Mouse (Mus musculus) gastrocnemius, adult 2 months (tissue): ENCODE results near the gene Lhx2. TPM values are rescaled to one million over a fixed set of nuclear protein-coding genes. Genes with fewer than 3 reads are reported as not detected.

Source experiments
- DNase-seq: peaks from one replicate; pipeline ENCODE4 v3.0.0; 2022
- H3K27ac ChIP-seq: fragments of 200-600 bp; 2 replicates; pipeline ENCODE4 v1.8.1; 2022; ENCODE audit warnings: mild to moderate bottlenecking
- H3K4me3 ChIP-seq: fragments of 200-600 bp; 2 replicates; pipeline ENCODE4 v1.8.1; 2022; ENCODE audit warnings: mild to moderate bottlenecking, moderate library complexity
- CTCF ChIP-seq: fragments of 200-600 bp; IDR thresholded peaks from 2 replicates; pipeline ENCODE4 v1.8.1; 2022; ENCODE audit warnings: antibody characterized with exemption, mild to moderate bottlenecking, moderate library complexity
- intact Hi-C: fragments of 180-260 bp; cut with DNase I; formaldehyde crosslinking; loops from one replicate; pipeline ENCODE4 v1.15.1; 2025
- total RNA-seq, 2 experiments: library from RNA; stranded (reverse); gene quantifications; 2 replicates each; pipeline ENCODE4 v1.2.3; 2021

Lhx2 gene
- total RNA-seq, 2 experiments from 2014 or later: 0.13 to 0.22 TPM

- Histone ChIP-seq H3K27ac (no peak overlapping the region), H3K4me3 (peak overlapping the region; percentile 69)
- no peak for DNase-seq
- intact Hi-C loops: no loop called here
- TF ChIP-seq CTCF: no peak
These were observed 10.6 kb downstream of the Lhx2 start for GRCm38 (mm10) chr2:38349447-38350350.

GRCm38 (mm10) chr2:38350386-38350785 is 11.3 kb downstream of the Lhx2 start:
- TF ChIP-seq CTCF: no peak
- H3K27ac ChIP-seq: no peak overlapping the region
- no peak for DNase-seq
- intact Hi-C loops: no loop called here
- H3K4me3 ChIP-seq: peak overlapping the region; percentile 69

DNA sequence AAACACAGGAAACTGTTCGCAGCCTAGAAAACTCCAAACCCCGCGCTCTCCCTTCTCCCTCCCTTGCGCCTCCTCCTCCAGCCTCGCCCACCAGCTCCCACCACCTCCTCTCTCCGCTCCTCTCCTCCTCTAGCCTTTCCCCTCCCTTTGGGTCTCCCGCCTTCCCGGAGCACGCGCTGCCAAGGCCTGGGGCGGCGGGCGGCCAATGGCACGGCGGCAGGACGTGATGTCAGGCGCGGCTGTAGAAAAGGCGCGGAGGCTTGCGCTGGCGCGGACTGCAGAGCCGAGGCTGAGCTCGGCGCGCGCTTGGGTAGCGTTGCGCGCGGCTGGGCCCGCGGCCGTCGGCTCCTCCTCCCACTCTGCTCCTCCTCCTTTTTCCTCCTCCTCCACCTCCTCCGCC is 11.7 kb downstream of the Lhx2 start:
- TF ChIP-seq CTCF: no peak
- H3K4me3 ChIP-seq: peak overlapping the region; percentile 69
- intact Hi-C loops: no loop called here
- H3K27ac ChIP-seq: no peak overlapping the region
- peak; percentile 88 for DNase-seq

DNA sequence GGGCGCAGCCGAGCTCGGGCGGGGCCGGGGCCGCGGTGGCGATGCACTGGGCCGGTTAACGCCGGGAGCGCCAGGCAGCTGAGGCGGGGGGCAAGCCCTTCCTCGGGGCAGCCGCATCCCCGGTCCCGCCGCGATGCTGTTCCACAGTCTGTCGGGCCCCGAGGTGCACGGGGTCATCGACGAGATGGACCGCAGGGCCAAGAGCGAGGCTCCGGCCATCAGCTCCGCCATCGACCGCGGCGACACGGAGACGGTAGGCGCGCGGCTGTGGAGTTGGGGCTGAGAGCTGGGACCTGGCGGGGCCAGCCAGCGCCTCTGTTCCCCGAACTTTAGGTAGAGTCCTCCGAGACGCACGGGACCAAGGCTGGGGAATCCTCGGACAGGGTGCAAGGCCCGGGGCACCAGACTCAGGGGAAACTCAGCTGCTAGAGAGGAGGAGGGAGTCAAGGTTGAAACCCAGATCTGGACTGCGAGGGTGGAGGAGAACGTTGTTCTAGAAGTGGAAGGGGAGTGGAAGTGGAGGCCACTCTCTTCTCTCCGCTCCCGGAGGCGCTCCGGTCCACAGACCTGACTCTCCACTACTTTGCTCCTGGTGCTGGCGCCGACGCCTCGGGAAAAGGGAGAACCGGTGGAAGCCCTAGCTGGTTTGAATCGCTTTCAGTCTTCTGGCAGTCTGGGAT is 12.7 kb downstream of the Lhx2 start:
- no peak overlapping the region for H3K27ac ChIP-seq
- DNase-seq: no peak
- intact Hi-C loops: no loop called here
- H3K4me3 ChIP-seq: peak overlapping the region; percentile 69
- no peak for TF ChIP-seq CTCF

DNA sequence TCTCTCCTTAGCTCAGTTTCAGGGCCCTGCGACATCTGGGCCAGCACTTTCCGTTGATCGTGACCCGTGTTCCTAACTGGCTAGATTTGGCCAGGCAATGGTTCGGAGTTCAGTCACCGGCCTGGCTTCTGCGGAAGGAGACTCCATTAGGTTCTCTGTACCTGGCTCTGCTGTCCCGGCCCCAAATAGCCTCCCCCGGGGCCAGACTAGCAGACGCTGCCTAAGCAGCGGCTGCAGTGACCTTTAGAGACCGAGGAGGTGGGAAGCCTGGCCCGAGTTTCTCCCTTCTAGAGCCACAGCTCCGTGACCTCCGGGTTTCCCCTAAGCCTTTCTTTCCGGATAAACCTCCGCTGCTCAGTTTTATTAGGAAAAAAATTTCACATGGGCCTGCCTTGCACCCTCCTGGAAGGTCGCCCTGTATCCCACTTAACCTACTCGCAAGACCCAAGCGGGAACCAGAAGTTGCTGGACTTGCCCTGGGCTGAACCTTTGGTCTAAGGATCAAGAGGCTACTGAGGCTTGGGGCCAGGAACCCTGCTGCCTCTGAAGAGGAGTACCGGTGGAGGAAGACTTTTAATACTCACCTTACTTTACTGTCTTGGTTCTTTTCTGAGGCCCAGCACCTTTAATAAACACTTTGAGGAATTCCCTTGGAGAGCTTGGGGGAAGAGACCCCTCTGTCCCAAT is 13.4 kb downstream of the Lhx2 start:
- Histone ChIP-seq H3K27ac (no peak overlapping the region), H3K4me3 (peak overlapping the region; percentile 69)
- no peak for TF ChIP-seq CTCF
- intact Hi-C loops: no loop called here
- DNase-seq: no peak

DNA sequence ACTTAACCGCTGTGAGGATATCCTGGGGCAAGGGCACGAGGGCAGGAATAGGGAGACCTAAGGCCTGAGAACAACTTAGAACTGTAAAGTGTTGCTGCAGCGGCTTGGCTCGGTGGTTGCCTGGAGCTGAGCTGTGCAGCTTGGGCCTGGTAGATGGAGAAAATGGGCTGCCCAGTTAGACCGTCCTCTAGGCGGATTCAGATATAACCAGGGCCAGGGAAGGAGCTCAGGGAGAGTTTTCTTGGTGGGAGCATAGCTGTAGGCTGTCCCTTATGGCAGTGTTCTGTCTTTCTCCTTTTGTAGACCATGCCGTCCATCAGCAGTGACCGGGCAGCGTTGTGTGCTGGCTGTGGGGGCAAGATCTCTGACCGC is 13.9 kb downstream of the Lhx2 start:
- no peak overlapping the region for H3K4me3 ChIP-seq
- DNase-seq: no peak
- no peak for TF ChIP-seq CTCF
- no peak overlapping the region for H3K27ac ChIP-seq
- intact Hi-C loops: no loop called here

DNA sequence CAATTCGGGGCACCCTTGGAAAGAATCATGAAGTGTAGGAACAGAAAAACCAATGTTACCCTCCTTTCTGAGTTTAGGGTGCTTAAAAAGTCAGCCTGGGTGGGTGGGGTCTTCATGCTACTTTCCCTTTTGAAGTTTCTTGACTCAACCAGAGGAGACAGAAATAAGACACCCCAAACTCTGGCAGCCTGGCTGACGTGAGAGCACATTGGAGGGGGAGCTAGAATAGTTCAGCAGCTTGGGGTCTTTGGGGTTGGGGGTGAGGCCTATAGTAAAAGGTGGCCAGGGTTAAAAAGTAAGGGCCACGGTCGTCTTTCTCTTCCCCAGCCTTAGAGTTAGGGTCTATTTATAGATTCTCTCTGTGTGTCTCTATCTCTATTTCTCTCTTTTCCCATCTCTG is 14.6 kb downstream of the Lhx2 start:
- TF ChIP-seq CTCF: no peak
- H3K27ac ChIP-seq: no peak overlapping the region
- intact Hi-C loops: no loop called here
- no peak overlapping the region for H3K4me3 ChIP-seq
- no peak for DNase-seq

GRCm38 (mm10) chr2:38354179-38354716 is 15.2 kb downstream of the Lhx2 start:
- H3K4me3 ChIP-seq: no peak overlapping the region
- H3K27ac ChIP-seq: no peak overlapping the region
- no peak for DNase-seq
- no peak for TF ChIP-seq CTCF
- intact Hi-C loops: no loop called here

DNA sequence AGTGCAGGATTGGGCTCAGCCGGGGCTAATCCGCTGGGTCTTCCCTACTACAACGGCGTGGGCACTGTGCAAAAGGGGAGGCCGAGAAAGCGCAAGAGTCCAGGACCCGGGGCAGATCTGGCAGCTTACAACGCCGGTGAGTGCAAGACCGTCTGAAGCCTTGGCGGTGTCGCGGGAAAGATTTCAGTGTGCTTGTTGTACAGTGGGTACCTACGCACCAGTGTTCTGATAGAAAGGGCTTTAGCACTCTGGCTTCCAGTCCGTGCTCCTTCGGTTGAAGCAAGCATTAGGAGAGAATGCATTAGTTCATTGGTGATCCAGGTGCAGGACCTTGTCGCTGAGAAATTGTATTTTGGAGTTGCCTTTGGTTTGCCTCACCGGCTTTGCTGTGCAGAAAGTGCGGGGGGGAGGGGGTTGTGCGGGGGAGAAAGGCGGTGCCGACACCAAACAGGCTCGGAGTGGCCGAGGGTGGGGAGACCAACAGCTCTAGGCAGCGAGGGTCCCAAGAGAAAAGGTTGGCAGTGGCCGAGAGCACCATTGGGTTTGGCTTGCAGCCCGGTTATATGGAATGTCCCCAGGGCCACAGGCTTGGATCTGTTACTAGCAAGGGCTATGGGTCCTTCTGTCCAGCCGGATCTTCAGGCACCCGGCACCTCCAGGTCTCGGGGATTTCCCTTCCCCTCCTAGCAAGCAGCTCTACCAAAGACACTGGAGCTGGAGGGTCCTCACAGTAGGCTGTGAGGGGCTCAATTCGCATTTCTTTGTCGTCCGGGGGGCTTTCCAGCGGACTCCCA is 15.8 kb downstream of the Lhx2 start:
- Histone ChIP-seq H3K4me3 (no peak overlapping the region), H3K27ac (no peak overlapping the region)
- no peak for TF ChIP-seq CTCF
- DNase-seq: no peak
- intact Hi-C loops: no loop called here

DNA sequence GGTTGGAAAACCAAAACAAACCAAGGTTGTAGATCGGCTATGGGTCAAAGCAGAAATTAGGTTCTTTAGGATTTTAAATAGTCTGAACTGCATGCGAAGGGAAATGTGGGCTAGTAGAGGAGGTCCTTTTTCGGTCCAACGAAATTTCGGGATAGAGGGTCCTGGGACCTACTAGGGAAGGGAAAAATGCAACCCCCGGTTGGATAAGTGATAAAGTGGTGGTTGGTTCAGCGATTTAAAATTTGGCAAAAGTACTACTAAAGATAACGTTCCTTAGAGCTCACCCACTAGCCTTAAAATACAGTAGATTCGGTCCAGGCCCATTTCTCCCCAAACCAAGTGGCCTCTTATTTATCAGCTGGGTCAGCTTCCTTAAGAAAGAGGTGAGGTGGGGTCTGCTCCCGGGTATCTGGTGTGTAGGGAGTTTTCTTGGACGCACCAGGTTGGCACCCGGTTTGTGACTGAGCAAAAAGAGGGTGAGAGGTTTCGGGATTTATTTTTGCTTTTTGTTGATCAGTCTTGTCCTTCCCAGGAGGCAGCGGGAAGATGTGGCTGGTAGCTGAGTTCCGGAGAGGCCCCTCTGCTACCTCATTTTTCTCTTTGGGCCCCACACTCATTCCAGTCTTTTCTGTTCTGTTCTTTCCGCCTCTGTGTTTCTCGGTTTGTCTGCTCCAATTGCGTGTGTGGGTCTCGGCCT is 16.8 kb downstream of the Lhx2 start:
- peak overlapping the region; percentile 63 for H3K4me3 ChIP-seq
- TF ChIP-seq CTCF: no peak
- DNase-seq: no peak
- H3K27ac ChIP-seq: no peak overlapping the region
- intact Hi-C loops: no loop called here

DNA sequence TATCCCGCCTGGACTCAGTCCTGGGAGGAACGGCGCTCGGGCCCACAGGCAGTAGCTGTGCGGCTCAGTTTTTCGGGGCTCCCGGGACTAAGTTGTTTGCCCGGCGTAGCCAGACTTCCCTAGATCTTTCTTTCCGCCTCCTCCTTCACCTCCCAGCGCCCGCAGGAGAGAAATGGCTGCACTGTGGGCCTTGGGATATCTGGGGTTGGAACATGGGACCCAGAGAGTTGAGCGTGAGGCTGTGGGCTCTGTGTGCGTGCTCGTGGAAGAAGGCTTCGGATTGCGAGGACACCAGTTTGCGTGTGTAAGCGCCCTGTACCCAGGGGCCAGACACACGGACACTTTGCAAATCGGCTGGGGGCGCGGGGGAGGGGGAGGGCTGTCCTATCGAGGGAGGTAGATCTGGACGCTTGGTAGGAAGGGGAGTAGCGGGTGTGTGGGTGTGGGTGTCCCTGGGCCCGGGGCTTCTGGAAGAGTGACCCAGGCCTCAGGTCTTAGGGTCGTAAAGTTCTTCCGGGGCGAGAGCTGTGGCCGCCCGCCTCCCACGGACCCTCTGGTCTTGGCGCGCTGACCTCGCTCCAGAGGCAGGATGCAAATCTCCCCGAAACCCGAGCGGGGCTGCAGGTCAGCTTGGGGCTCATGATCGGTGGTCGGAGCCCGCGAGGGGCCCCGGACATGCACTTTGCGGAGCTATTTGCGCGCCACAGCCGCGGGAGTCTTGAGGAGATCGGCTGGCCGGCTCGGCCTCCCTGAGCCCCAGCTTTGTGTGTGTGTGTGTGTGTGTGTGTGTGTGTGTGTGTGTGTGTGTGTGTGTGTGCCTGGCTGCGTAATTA is 17.6 kb downstream of the Lhx2 start:
- intact Hi-C loops: no loop called here
- Histone ChIP-seq H3K27ac (no peak overlapping the region), H3K4me3 (peak overlapping the region; percentile 63)
- no peak for TF ChIP-seq CTCF
- DNase-seq: no peak
